Mouse (Mus musculus): ENCODE data around the gene 2810408A11Rik. TPM values are rescaled to one million over a fixed set of nuclear protein-coding genes. Genes with fewer than 3 reads are reported as not detected.
A peak's percentile ranks its signal among the peaks of the same experiment; 100 is the strongest.
"Not testable (repeated sequence)": the region's sequence is repeated elsewhere in the genome, so short reads cannot be mapped to it uniquely, and the experiment has no call there.

2810408A11Rik gene
- polyA plus RNA-seq, 1 experiment from 2014 or later = 17.2 TPM

GRCm38 (mm10) chr11:69917379-69917948 lies 16.7 kb upstream of the 2810408A11Rik start:
- Histone ChIP-seq H3K27me3 (ENCODE audit: control insufficient read depth, insufficient read depth, low read length) (no peaks in the 10 kb centered on the region), H3K4me1 (replicated peaks; ENCODE audit: control insufficient read depth, insufficient read depth, low read length) (peaks cover 29% of the 10 kb centered on the region), H3K36me3 (ENCODE audit: control insufficient read depth, insufficient read depth, low read length) (peaks cover 18% of the 10 kb centered on the region), H3K27ac (ENCODE audit: low read depth, low read length) (no peak overlapping the region), H3K9ac (ENCODE audit: low read length) (no peak overlapping the region), H3K4me2 (ENCODE audit: low read depth, low read length, severe bottlenecking) (no peak overlapping the region), H3K4me3 (ENCODE audit: low read depth, low read length) (no peak overlapping the region), H3K9me3 (ENCODE audit: control insufficient read depth, low read length) (no peaks in the 10 kb centered on the region)
- no peak for ATAC-seq (replicated peaks; ENCODE audit: low FRiP score)
- 87% methylated on average over 8 of the region's 8 CpGs for WGBS
- no peak for DNase-seq (ENCODE audit: low spot score)

- H3K4me1 ChIP-seq (replicated peaks; ENCODE audit: control insufficient read depth, insufficient read depth, low read length) = peaks cover 29% of the 10 kb centered on the region
- not testable (repeated sequence) for H3K4me2 ChIP-seq (ENCODE audit: low read depth, low read length, severe bottlenecking); H3K9ac ChIP-seq (ENCODE audit: low read length); DNase-seq (ENCODE audit: low spot score); H3K4me3 ChIP-seq (ENCODE audit: low read depth, low read length); ATAC-seq (replicated peaks; ENCODE audit: low FRiP score); H3K27me3 ChIP-seq (ENCODE audit: control insufficient read depth, insufficient read depth, low read length); H3K9me3 ChIP-seq (ENCODE audit: control insufficient read depth, low read length); H3K27ac ChIP-seq (ENCODE audit: low read depth, low read length)
- 58% methylated on average over 7 of the region's 7 CpGs for WGBS
- H3K36me3 ChIP-seq (ENCODE audit: control insufficient read depth, insufficient read depth, low read length) = peaks cover 23% of the 10 kb centered on the region
These were observed 16.0 kb upstream of the 2810408A11Rik start for GRCm38 (mm10) chr11:69916652-69917378.

- Histone ChIP-seq H3K36me3 (ENCODE audit: control insufficient read depth, insufficient read depth, low read length) (peaks cover 25% of the 10 kb centered on the region), H3K27ac (ENCODE audit: low read depth, low read length) (no peak overlapping the region), H3K27me3 (ENCODE audit: control insufficient read depth, insufficient read depth, low read length) (no peaks in the 10 kb centered on the region), H3K4me3 (ENCODE audit: low read depth, low read length) (no peak overlapping the region), H3K9me3 (ENCODE audit: control insufficient read depth, low read length) (no peaks in the 10 kb centered on the region), H3K9ac (ENCODE audit: low read length) (0 out of 2 replicates have a peak overlapping the region, but pooled peaks have one; percentile 12), H3K4me2 (ENCODE audit: low read depth, low read length, severe bottlenecking) (peak overlapping the region; percentile 26; the same call in 1 of the 2 replicates), H3K4me1 (replicated peaks; ENCODE audit: control insufficient read depth, insufficient read depth, low read length) (peaks cover 29% of the 10 kb centered on the region)
- DNase-seq (ENCODE audit: low spot score) = no peak
- no peak for ATAC-seq (replicated peaks; ENCODE audit: low FRiP score)
- WGBS = 75% methylated on average over 5 of the region's 5 CpGs
These were observed 15.2 kb upstream of the 2810408A11Rik start for GRCm38 (mm10) chr11:69915667-69916627.

DNA sequence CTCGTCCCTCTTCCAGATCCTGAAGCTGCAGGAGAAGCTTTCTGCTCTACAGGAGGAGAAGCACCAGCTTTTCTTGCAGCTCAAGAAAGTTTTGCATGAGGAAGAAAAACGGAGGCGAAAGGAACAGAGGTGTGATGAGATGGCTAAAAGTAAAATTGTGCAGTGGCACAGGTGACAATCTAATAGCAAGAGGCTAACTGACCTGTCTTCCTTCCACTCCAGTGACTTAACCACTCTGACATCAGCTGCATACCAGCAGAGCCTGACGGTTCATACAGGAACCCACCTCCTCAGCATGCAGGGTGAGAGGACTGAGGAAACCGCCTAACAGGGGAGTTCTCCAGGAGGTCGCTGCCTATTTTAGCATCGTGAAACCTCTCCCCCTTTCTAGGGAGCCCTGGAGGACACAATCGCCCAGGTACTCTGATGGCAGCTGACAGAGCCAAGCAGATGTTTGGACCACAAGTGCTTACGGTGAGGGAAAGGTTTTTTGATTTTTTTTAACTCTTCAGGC lies 14.2 kb upstream of the 2810408A11Rik start:
- peak overlapping the region; percentile 89 for H3K9ac ChIP-seq (ENCODE audit: low read length)
- ATAC-seq (replicated peaks; ENCODE audit: low FRiP score) = no peak
- H3K4me2 ChIP-seq (ENCODE audit: low read depth, low read length, severe bottlenecking) = peak overlapping the region; percentile 99
- H3K27me3 ChIP-seq (ENCODE audit: control insufficient read depth, insufficient read depth, low read length) = no peaks in the 10 kb centered on the region
- 41% methylated on average over 9 of the region's 9 CpGs for WGBS
- no peak for DNase-seq (ENCODE audit: low spot score)
- no peaks in the 10 kb centered on the region for H3K9me3 ChIP-seq (ENCODE audit: control insufficient read depth, low read length)
- peaks cover 29% of the 10 kb centered on the region for H3K4me1 ChIP-seq (replicated peaks; ENCODE audit: control insufficient read depth, insufficient read depth, low read length)
- H3K27ac ChIP-seq (ENCODE audit: low read depth, low read length) = no peak overlapping the region
- peak overlapping the region; percentile 91 for H3K4me3 ChIP-seq (ENCODE audit: low read depth, low read length)
- peaks cover 25% of the 10 kb centered on the region for H3K36me3 ChIP-seq (ENCODE audit: control insufficient read depth, insufficient read depth, low read length)

GRCm38 (mm10) chr11:69914372-69914764 lies 13.6 kb upstream of the 2810408A11Rik start:
- H3K4me2 ChIP-seq (ENCODE audit: low read depth, low read length, severe bottlenecking) = peak overlapping the region; percentile 99
- DNase-seq (ENCODE audit: low spot score) (no peak), ATAC-seq (replicated peaks; ENCODE audit: low FRiP score) (no peak)
- no peaks in the 10 kb centered on the region for H3K27me3 ChIP-seq (ENCODE audit: control insufficient read depth, insufficient read depth, low read length)
- H3K9ac ChIP-seq (ENCODE audit: low read length) = peak overlapping the region; percentile 89
- H3K36me3 ChIP-seq (ENCODE audit: control insufficient read depth, insufficient read depth, low read length) = peaks cover 29% of the 10 kb centered on the region
- H3K4me3 ChIP-seq (ENCODE audit: low read depth, low read length) = peak overlapping the region; percentile 91
- H3K27ac ChIP-seq (ENCODE audit: low read depth, low read length) = peak overlapping the region; percentile 69
- H3K4me1 ChIP-seq (replicated peaks; ENCODE audit: control insufficient read depth, insufficient read depth, low read length) = peaks cover 25% of the 10 kb centered on the region
- H3K9me3 ChIP-seq (ENCODE audit: control insufficient read depth, low read length) = no peaks in the 10 kb centered on the region
- WGBS = 4% methylated on average over 17 of the region's 17 CpGs

DNA sequence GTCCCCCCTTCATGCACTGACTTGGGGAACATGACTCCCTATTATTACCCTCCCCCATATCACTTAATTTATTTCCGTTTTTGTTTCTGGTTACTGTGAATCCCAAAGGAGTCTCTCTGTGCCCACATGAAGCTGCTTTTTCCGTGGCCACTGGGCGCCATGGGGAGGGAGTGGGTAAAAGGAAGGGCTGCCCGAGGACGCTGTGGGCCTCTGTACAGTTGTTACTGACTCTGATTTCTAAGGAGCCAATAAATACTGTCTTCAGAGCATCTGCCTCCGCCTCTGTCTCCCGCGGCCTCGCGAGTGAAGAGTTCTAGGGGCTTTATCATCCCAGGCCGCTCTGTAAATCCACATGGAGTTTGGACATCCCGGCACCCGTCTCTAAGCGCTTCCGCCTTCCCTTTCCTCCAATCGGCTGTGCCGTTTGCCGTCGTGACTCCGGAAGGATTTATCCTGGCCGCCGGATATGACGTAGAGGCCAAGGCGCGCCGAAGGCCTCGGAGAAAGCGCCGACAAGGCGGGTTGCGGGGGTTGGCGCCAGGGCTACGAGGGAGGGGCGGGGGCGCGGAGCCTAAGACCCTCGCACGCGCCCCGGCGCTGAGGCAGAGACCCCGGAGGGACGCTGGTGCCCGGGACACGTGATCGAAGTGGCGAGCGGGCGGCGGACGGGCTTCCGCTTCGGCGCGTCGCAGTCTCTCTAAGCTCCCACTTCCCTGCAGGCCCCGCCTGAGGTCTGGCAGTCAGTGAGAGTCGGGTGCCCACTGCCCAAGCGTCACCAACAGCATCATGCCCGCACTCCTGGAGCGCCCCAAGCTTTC lies 13.0 kb upstream of the 2810408A11Rik start, which contains the start of gene Gps2:
TSS of gene Gps2 (plus strand) at position 335 of the 818 bp plus-strand sequence.
- ATAC-seq (replicated peaks; ENCODE audit: low FRiP score) (peak; percentile 86), DNase-seq (ENCODE audit: low spot score) (peak; percentile 94)
- H3K4me1 ChIP-seq (replicated peaks; ENCODE audit: control insufficient read depth, insufficient read depth, low read length) = peaks cover 20% of the 10 kb centered on the region
- WGBS = 3% methylated on average over 61 of the region's 61 CpGs
- no peaks in the 10 kb centered on the region for H3K27me3 ChIP-seq (ENCODE audit: control insufficient read depth, insufficient read depth, low read length)
- H3K36me3 ChIP-seq (ENCODE audit: control insufficient read depth, insufficient read depth, low read length) = peaks cover 35% of the 10 kb centered on the region
- H3K4me2 ChIP-seq (ENCODE audit: low read depth, low read length, severe bottlenecking) = peak within 1 kb of the TSS; percentile 99
- H3K9ac ChIP-seq (ENCODE audit: low read length) = peak within 1 kb of the TSS; percentile 89
- peak within 1 kb of the TSS; percentile 69 for H3K27ac ChIP-seq (ENCODE audit: low read depth, low read length)
- H3K9me3 ChIP-seq (ENCODE audit: control insufficient read depth, low read length) = no peaks in the 10 kb centered on the region
- peak within 1 kb of the TSS; percentile 91 for H3K4me3 ChIP-seq (ENCODE audit: low read depth, low read length)

DNA sequence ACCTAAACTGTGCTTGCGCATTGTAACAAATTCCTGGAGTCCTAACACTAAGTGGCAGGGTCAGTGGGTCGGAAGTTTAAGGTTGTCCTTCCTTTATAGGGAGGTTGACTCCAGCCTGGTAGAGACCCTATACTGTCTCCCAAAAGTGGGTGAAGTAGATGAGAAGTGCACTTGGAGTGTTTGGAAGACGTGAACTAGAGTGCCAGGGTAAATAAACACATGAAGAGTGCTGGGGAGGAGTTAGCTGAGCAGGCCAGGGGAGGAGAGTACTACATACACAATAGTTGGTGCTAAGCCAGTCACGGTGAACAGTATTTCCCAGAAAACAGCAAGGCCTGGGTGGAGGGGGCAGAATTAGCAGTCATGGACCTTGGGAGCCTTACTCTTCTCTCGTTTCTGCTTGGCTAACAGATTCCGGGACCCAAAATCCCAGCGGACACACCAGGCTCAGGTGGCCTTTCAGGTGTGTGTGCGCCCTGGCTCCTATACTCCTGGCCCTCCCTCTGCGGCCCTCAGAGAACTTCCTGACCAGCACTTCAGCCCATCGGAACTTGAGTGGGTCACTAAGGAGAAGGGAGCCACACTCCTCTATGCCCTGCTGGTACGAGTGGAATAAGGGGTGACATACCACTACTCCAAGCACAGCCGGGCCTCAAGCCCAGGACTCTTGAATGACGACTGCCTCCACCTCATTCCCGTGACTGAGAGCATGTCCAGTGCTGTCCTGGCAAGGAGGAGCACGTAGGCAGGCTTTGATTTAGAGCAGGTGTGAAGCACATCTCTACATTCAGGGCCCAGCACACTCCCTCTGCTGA lies 12.1 kb upstream of the 2810408A11Rik start:
- peaks cover 42% of the 10 kb centered on the region for H3K36me3 ChIP-seq (ENCODE audit: control insufficient read depth, insufficient read depth, low read length)
- no peaks in the 10 kb centered on the region for H3K9me3 ChIP-seq (ENCODE audit: control insufficient read depth, low read length)
- 79% methylated on average over 15 of the region's 15 CpGs for WGBS
- H3K4me2 ChIP-seq (ENCODE audit: low read depth, low read length, severe bottlenecking) = peak overlapping the region; percentile 99
- H3K4me3 ChIP-seq (ENCODE audit: low read depth, low read length) = peak overlapping the region; percentile 91
- 0 out of 2 replicates have a peak, but pooled peaks have one; percentile 11 for ATAC-seq (replicated peaks; ENCODE audit: low FRiP score)
- no peaks in the 10 kb centered on the region for H3K27me3 ChIP-seq (ENCODE audit: control insufficient read depth, insufficient read depth, low read length)
- peak overlapping the region; percentile 89 for H3K9ac ChIP-seq (ENCODE audit: low read length)
- peaks cover 18% of the 10 kb centered on the region for H3K4me1 ChIP-seq (replicated peaks; ENCODE audit: control insufficient read depth, insufficient read depth, low read length)
- no peak for DNase-seq (ENCODE audit: low spot score)
- no peak overlapping the region for H3K27ac ChIP-seq (ENCODE audit: low read depth, low read length)
